Mouse (Mus musculus) NIH3T3 (cell line): ENCODE results near the gene Mybpc2.
A peak's percentile ranks its signal among the peaks of the same experiment; 100 is the strongest.

Source experiments
- DNase-seq: peaks from one replicate; pipeline ENCODE4 v3.0.0-alpha.2; 2012; ENCODE audit warnings: low read depth

Mybpc2 gene

GRCm38 (mm10) chr7:44484841-44485571 lies 39.5 kb downstream of the Mybpc2 start:
- peak; percentile 87 for DNase-seq

GRCm38 (mm10) chr7:44484109-44484508 lies 40.3 kb downstream of the Mybpc2 start:
- DNase-seq: no peak

GRCm38 (mm10) chr7:44482836-44483435 lies 41.5 kb downstream of the Mybpc2 start:
- no peak for DNase-seq

- no peak for DNase-seq
These were observed 49.3 kb downstream of the Mybpc2 start for GRCm38 (mm10) chr7:44475046-44475614.

GRCm38 (mm10) chr7:44474419-44474818 lies 50.0 kb downstream of the Mybpc2 start:
- DNase-seq: peak; percentile 52

- DNase-seq: no peak
These were observed 51.4 kb downstream of the Mybpc2 start for GRCm38 (mm10) chr7:44472961-44473646.

GRCm38 (mm10) chr7:44472558-44472885 lies 51.9 kb downstream of the Mybpc2 start:
- DNase-seq: no peak

- DNase-seq: no peak
These were observed 52.4 kb downstream of the Mybpc2 start for GRCm38 (mm10) chr7:44471880-44472557.

GRCm38 (mm10) chr7:44470696-44471612 lies 53.5 kb downstream of the Mybpc2 start:
- no peak for DNase-seq

GRCm38 (mm10) chr7:44469677-44470675 lies 54.5 kb downstream of the Mybpc2 start:
- DNase-seq: no peak

DNA sequence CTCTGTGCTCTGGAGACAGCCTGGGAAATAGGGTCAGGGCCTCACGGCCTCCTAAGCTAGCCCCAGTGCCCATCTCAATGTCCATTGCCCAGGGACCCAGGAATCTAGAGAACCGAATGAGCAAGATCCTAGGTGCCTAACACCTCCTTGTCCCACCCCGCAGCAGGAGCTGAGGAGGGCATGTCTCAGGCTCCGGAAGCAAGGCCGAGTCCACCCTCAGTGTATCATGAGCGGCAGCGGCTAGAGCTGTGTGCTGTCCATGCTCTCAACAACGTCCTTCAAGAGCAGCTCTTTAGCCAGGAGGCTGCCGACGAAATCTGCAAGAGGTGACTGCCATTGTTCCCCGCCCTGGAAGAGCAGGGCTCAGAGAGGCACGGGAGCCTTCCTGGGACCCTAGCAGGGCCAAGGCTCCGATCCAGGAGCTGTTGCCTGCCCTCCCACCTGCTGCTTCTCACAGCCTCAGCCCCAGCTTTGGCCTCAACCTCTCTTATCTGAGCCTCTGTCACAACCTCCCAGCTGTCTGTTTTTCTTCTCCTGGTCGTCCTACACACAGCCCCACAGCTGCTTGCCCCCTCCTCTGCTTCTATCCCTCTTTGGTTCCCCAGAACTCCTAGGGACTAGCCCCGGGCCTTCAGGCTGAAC lies 55.7 kb downstream of the Mybpc2 start:
- DNase-seq: peak; percentile 15

DNA sequence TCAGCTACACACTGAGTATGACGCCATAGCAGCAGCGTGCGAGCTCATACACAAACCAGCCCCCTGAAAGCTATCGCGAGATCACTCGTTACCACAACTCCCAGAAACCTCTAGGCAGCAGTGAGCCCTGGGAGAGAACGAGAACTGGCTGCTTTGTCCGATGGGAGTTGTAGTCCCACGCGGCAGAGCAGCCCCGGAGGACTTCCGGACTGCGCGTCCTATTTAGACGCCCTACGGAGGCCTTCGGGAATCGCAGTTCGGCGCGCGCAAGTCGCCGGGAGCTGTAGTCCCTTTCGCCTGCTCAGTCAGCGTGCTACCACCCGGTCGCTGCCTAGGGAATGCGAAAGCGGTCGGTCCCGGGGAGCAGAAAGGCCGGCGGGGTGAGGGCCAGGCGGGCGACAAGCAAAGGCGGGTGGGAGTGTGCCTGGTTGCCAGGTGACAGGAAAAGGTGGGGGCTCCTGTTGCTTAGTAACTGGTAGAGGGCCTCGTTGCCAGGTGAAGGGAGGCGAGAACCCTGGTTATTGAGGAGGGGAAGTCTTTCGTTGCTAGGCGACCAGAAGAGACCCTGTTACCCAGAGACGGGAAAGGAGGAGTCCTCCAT lies 56.5 kb downstream of the Mybpc2 start, which contains the start of gene Josd2:
Gene Josd2, plus strand, starts transcription at position 170 of the 601 bp plus-strand sequence.
- DNase-seq: peak; percentile 98

- DNase-seq: no peak
These were observed 57.6 kb downstream of the Mybpc2 start for GRCm38 (mm10) chr7:44466888-44467311.

- DNase-seq: no peak
These were observed 58.2 kb downstream of the Mybpc2 start for GRCm38 (mm10) chr7:44466006-44466887.

DNA sequence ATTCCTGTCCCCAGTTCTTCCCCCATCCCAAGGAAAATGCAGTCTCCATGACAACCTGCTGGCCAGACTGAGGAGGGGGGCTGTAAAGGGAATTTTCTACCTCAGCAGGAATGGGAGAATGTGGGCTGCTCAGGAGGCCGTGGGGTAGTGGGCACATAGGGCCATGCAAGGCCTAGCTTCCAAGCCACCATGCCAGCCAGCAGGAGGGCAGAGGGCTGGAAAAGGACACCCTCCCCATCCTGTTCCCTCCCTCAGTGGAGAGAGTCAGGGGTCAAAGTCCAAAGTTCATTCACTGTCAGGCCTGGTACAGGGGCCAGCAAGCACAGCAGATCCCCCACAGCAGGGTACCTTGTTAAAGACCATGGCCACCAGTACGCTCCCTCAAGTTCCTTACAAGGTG lies 59.3 kb downstream of the Mybpc2 start, which contains the start of gene Aspdh:
Gene Aspdh, plus strand, starts transcription at position 281 of the 400 bp plus-strand sequence.
- no peak for DNase-seq

DNA sequence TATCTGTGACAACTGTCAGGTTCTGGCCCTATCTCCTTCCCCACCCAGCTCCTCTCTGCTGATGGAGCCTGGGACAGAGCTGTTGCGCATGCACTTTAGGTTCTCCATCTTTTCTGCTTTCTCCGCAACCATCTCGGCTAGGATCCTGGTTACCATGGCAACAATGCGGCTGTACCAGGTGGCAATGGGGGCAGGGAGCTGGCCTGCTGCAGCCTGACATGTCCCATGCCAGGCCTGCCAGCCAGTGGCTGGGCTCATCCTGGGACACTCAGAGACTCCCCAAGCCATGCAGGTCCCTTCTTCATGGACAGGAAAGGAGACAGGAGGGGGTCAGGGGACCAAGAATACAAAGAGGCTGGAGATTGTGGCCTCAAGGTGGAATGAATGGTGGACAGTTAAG lies 59.9 kb downstream of the Mybpc2 start:
- no peak for DNase-seq

GRCm38 (mm10) chr7:44463556-44464225 lies 60.8 kb downstream of the Mybpc2 start:
- no peak for DNase-seq
